Mouse (Mus musculus): ENCODE data around the gene Copz1. TPM values are rescaled to one million over a fixed set of nuclear protein-coding genes. Genes with fewer than 3 reads are reported as not detected.

The Copz1 gene
- polyA plus RNA-seq, 1 experiment from 2014 or later = 195 TPM

DNA sequence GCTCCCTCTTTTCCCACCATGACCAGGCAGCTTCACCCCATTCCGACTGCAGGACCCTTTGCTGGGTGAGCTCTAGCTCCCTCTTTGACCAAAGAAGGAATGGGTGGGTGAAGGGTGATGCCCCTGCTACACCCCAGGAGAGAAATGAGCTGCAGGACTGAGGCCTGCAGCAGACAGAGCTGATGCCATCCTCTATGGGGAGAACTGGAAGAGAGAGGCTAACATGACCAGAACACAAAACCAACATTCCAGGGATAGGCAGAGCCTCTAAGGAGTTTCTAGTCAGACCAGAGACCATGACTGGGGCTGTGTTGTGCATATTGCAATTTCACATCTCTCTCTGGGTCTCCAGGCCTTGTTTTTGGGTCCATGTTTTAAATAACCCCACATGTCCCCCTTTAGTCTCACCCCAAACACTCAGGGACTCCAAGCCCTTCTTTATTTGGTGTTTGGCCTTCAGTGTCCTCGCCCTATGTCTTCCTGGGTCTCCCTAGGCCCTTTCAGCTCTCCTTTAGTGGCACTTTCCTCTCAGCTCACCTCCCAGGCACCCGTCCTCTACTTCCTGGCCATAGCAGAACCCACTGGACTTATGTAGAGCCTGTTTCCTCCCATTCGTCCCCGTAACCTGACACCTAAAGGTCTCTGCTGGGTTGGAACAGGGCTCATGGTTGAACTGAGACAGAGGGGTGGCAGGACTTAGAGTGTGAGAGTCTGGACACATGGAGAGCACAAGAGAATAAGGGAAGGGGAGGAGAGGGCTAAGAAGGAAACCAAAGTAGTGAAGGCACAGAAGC lies 29.2 kb downstream of the Copz1 start:
- peak overlapping the region; percentile 17; the same call in 1 of the 2 replicates for H3K9ac ChIP-seq (replicated peaks; ENCODE audit: low read depth, low read length)
- no peak for ATAC-seq (ENCODE audit: low read depth)

DNA sequence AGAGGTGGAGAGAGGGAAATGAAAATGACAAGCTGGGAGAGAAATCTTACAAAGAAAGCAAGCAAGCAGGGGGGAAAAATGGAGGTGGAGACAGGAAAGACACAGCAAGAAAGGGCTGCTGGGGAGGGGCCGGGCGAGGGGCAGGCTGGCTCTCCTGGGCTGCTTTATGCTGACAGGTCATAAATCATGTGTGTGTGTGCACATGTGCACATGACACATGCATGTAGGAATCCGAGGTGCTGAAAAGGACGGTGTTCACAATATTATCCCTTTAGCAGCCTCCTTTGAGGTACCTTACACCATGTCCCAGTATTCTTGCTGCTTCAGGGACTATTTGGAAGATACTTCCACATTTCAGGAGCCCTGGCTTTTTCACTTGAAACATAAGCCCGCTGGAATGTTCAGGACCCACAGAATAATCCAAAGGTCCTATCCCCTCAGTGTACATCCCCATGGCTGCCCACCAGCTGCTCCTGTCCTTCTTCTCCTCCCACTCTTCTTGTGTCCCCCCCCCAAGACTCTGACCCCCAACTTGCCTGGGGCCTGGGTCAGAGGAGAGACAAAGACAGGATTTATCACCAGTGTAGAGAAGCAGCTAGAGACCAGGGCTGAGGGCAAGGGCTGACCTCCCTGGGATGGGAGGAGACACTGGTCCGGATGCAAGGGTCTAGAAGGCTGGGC lies 30.0 kb downstream of the Copz1 start:
- H3K4me1 ChIP-seq (ENCODE audit: control insufficient read depth, insufficient read depth, low read length) = peaks cover 84% of the 10 kb centered on the region
- H3K4me3 ChIP-seq (ENCODE audit: low read depth, low read length) = no peak overlapping the region
- H3K9me3 ChIP-seq (ENCODE audit: control insufficient read depth, low read length) = no peaks in the 10 kb centered on the region
- H3K4me2 ChIP-seq (ENCODE audit: low read depth, low read length) = no peak overlapping the region
- H3K27me3 ChIP-seq (ENCODE audit: control insufficient read depth, insufficient read depth, low read length) = no peaks in the 10 kb centered on the region
- no peaks in the 10 kb centered on the region for H3K36me3 ChIP-seq (ENCODE audit: control insufficient read depth, insufficient read depth, low read length)
- ATAC-seq (ENCODE audit: low read depth) = no peak
- WGBS = 7% methylated on average over 6 of the region's 6 CpGs
- 0 out of 2 replicates have a peak overlapping the region, but pooled peaks have one; percentile 17 for H3K9ac ChIP-seq (replicated peaks; ENCODE audit: low read depth, low read length)
- H3K27ac ChIP-seq (ENCODE audit: low read depth, low read length) = peak overlapping the region; percentile 100

More for the DNA sequence above, 29.2 kb downstream of the Copz1 start:
- Histone ChIP-seq H3K9me3 (ENCODE audit: control insufficient read depth, low read length) (no peaks in the 10 kb centered on the region), H3K4me2 (ENCODE audit: low read depth, low read length) (0 out of 2 replicates have a peak overlapping the region, but pooled peaks have one; percentile 2), H3K27ac (ENCODE audit: low read depth, low read length) (peak overlapping the region; percentile 100), H3K4me3 (ENCODE audit: low read depth, low read length) (no peak overlapping the region), H3K36me3 (ENCODE audit: control insufficient read depth, insufficient read depth, low read length) (no peaks in the 10 kb centered on the region), H3K4me1 (ENCODE audit: control insufficient read depth, insufficient read depth, low read length) (peaks cover 90% of the 10 kb centered on the region), H3K27me3 (ENCODE audit: control insufficient read depth, insufficient read depth, low read length) (no peaks in the 10 kb centered on the region)
- 11% methylated on average over 5 of the region's 5 CpGs for WGBS

DNA sequence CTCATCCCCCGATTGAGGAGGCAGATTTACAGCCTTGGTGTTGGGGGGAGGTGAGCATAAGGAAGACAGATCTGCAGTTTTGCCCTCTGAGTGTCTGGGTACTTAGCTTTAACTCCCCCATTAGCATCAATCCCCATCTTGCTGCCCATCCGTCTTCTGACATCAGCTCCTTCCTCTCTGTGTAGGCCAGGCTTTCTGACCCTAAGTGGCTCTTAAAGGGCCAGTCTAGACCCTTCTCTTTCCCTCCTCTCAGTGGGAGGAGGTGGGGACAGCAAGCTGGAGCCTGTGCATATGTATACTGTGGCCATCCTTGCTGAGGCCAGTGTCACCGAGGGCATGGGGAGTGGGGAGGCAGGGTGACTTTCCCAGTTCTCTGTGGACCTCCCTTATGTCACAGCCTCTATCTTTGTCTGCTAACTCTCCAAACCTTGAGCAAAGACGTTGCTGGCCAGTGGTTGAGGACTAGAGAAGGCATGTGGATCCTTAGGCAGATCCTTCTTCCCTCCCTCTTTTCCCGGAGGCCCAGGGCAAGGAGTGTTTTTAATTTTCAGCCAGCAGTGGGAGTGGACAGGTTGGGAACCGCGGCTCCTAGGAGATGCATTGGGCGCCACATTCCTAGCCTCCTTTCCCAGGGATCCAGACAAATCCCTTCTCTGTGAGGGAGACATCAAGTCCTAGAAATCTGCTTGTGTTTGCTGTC lies 31.6 kb downstream of the Copz1 start:
- peak overlapping the region; percentile 22; the same call in 1 of the 2 replicates for H3K4me3 ChIP-seq (ENCODE audit: low read depth, low read length)
- H3K9ac ChIP-seq (replicated peaks; ENCODE audit: low read depth, low read length) = peak overlapping the region; percentile 39
- H3K27me3 ChIP-seq (ENCODE audit: control insufficient read depth, insufficient read depth, low read length) = no peaks in the 10 kb centered on the region
- peak overlapping the region; percentile 45 for H3K4me2 ChIP-seq (ENCODE audit: low read depth, low read length)
- WGBS = under 1% methylated on average over 8 of the region's 8 CpGs
- no peaks in the 10 kb centered on the region for H3K9me3 ChIP-seq (ENCODE audit: control insufficient read depth, low read length)
- no peaks in the 10 kb centered on the region for H3K36me3 ChIP-seq (ENCODE audit: control insufficient read depth, insufficient read depth, low read length)
- H3K27ac ChIP-seq (ENCODE audit: low read depth, low read length) = peak overlapping the region; percentile 100
- ATAC-seq (ENCODE audit: low read depth) = no peak
- peaks cover 73% of the 10 kb centered on the region for H3K4me1 ChIP-seq (ENCODE audit: control insufficient read depth, insufficient read depth, low read length)

DNA sequence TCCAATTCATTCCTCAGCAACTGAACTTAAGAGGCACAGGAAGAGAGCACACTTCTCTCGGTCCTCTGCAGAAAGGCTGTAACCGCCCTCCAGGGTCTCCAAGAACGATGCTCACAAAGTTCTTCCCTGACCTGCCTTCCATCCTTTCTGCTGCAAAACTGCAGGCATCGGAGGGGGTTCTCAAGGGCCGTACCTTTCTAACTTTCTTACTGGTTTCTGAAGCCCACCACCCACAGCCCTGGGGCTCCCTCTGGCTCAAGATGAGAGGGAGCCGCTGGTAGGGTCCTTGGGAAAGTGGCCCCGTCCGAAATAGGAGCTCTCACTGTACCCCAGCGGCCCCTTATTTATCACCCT lies 32.1 kb downstream of the Copz1 start:
- H3K4me1 ChIP-seq (ENCODE audit: control insufficient read depth, insufficient read depth, low read length) = peaks cover 68% of the 10 kb centered on the region
- ATAC-seq (ENCODE audit: low read depth) = peak; percentile 5
- H3K4me2 ChIP-seq (ENCODE audit: low read depth, low read length) = peak overlapping the region; percentile 45
- peak overlapping the region; percentile 100 for H3K27ac ChIP-seq (ENCODE audit: low read depth, low read length)
- H3K9ac ChIP-seq (replicated peaks; ENCODE audit: low read depth, low read length) = peak overlapping the region; percentile 39
- peak overlapping the region; percentile 22 for H3K4me3 ChIP-seq (ENCODE audit: low read depth, low read length)
- no peaks in the 10 kb centered on the region for H3K36me3 ChIP-seq (ENCODE audit: control insufficient read depth, insufficient read depth, low read length)
- 0% methylated on average over 9 of the region's 9 CpGs for WGBS
- H3K27me3 ChIP-seq (ENCODE audit: control insufficient read depth, insufficient read depth, low read length) = no peaks in the 10 kb centered on the region
- no peaks in the 10 kb centered on the region for H3K9me3 ChIP-seq (ENCODE audit: control insufficient read depth, low read length)

GRCm38 (mm10) chr15:103305070-103305678 lies 32.7 kb downstream of the Copz1 start:
- WGBS = 0% methylated on average over 62 of the region's 71 CpGs
- ATAC-seq (ENCODE audit: low read depth) = peak; percentile 94
- Histone ChIP-seq H3K27me3 (ENCODE audit: control insufficient read depth, insufficient read depth, low read length) (no peaks in the 10 kb centered on the region), H3K36me3 (ENCODE audit: control insufficient read depth, insufficient read depth, low read length) (no peaks in the 10 kb centered on the region), H3K9me3 (ENCODE audit: control insufficient read depth, low read length) (no peaks in the 10 kb centered on the region), H3K9ac (replicated peaks; ENCODE audit: low read depth, low read length) (peak overlapping the region; percentile 77), H3K4me1 (ENCODE audit: control insufficient read depth, insufficient read depth, low read length) (peaks cover 63% of the 10 kb centered on the region), H3K4me2 (ENCODE audit: low read depth, low read length) (peak overlapping the region; percentile 45), H3K4me3 (ENCODE audit: low read depth, low read length) (peak overlapping the region; percentile 33), H3K27ac (ENCODE audit: low read depth, low read length) (peak overlapping the region; percentile 100)

DNA sequence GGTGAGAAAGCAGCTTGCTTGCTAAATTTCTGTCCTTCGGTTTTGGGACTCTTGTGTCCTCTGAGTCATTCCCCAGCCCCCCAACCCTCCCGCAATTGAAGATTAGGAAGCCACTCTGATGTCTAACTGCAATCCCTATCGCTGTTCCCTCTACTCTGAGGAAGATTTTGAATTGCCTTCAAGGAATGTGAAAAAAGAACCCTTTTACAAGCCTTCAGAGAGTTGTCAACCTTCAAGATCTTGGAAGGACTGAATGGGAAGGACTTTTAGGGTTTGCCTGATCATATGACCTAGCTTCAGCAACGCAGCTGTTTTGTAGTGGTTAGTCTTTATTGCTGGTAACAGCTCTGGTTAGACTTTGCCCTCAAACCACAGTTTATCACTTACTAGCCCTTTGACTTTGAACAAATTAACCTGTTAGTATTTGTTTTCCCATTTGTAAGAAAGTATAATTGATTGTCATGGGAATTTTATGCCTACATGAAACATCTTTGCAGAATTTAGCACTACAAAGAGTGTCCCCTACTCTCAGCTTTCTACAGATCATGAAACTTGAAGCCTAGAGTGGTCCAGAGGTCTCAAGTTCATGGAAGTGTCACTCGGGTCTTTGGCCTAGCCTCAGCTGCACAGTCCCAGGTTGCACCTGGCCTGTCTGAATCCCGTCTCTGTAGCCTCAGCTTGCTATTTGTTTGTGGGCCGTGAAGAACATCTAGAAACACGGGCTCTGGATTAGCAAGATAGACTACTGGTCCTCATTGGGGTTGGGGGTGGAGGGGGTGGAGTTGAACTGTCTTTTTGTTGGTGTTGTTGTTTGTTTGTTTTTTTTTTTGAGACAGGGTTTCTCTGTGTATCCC lies 33.5 kb downstream of the Copz1 start:
- no peak for ATAC-seq (ENCODE audit: low read depth)
- Histone ChIP-seq H3K9me3 (ENCODE audit: control insufficient read depth, low read length) (no peaks in the 10 kb centered on the region), H3K4me1 (ENCODE audit: control insufficient read depth, insufficient read depth, low read length) (peaks cover 55% of the 10 kb centered on the region), H3K27ac (ENCODE audit: low read depth, low read length) (peak overlapping the region; percentile 100), H3K4me3 (ENCODE audit: low read depth, low read length) (peak overlapping the region; percentile 33), H3K4me2 (ENCODE audit: low read depth, low read length) (peak overlapping the region; percentile 45), H3K27me3 (ENCODE audit: control insufficient read depth, insufficient read depth, low read length) (no peaks in the 10 kb centered on the region), H3K36me3 (ENCODE audit: control insufficient read depth, insufficient read depth, low read length) (no peaks in the 10 kb centered on the region), H3K9ac (replicated peaks; ENCODE audit: low read depth, low read length) (peak overlapping the region; percentile 77)
- WGBS = 18% methylated on average over 8 of the region's 8 CpGs

- H3K27ac ChIP-seq (ENCODE audit: low read depth, low read length) = no peak overlapping the region; the same call in 1 of the 2 replicates
- WGBS = 2% methylated on average over 7 of the region's 7 CpGs
- no peak overlapping the region for H3K4me3 ChIP-seq (ENCODE audit: low read depth, low read length)
- H3K4me2 ChIP-seq (ENCODE audit: low read depth, low read length) = no peak overlapping the region
- ATAC-seq (ENCODE audit: low read depth) = no peak
- peaks cover 44% of the 10 kb centered on the region for H3K4me1 ChIP-seq (ENCODE audit: control insufficient read depth, insufficient read depth, low read length)
- H3K27me3 ChIP-seq (ENCODE audit: control insufficient read depth, insufficient read depth, low read length) = no peaks in the 10 kb centered on the region
- 0 out of 2 replicates have a peak overlapping the region, but pooled peaks have one; percentile 12 for H3K9ac ChIP-seq (replicated peaks; ENCODE audit: low read depth, low read length)
- no peaks in the 10 kb centered on the region for H3K36me3 ChIP-seq (ENCODE audit: control insufficient read depth, insufficient read depth, low read length)
- H3K9me3 ChIP-seq (ENCODE audit: control insufficient read depth, low read length) = no peaks in the 10 kb centered on the region
Measured at GRCm38 (mm10) chr15:103307125-103307524, 34.6 kb downstream of the Copz1 start.

Data from neural tube, embryonic 14.5 days (tissue).